Mouse (Mus musculus): ENCODE results near the gene Zfhx3. TPM values are rescaled to one million over a fixed set of nuclear protein-coding genes. Genes with fewer than 3 reads are reported as not detected.

The Zfhx3 gene
- total and polyA plus RNA-seq, 3 experiments: 0.23 to 2.5 TPM; not detected in 1

GRCm38 (mm10) chr8:107972198-107972597, 29.8 kb downstream of the Zfhx3 start:
- Histone ChIP-seq H3K36me3 (ENCODE audit: control insufficient read depth in 1 of 2, insufficient read depth in 2 of 2, low read length in 2 of 2) (no peaks in the 10 kb centered on the region), H3K4me3 (ENCODE audit: control insufficient read depth in 1 of 2, insufficient read depth in 1 of 2, low read depth in 2 of 2, low read length in 2 of 2) (no peak overlapping the region), H3K4me1 (ENCODE audit: control insufficient read depth in 1 of 2, insufficient read depth in 2 of 2, low read length in 2 of 2) (no peaks in the 10 kb centered on the region), H3K27me3 (ENCODE audit: control insufficient read depth in 1 of 2, insufficient read depth in 2 of 2, low read length in 2 of 2) (no peaks in the 10 kb centered on the region), H3K27ac (ENCODE audit: control insufficient read depth, low read depth, low read length) (no peak overlapping the region), H3K9me3 (replicated peaks; ENCODE audit: insufficient read depth, low read length) (no peaks in the 10 kb centered on the region), H3K9ac (ENCODE audit: control insufficient read depth, low read depth, low read length, poor library complexity, severe bottlenecking) (no peak overlapping the region), H3K79me2 (ENCODE audit: control insufficient read depth, insufficient read depth, low read length, poor library complexity) (no peaks in the 10 kb centered on the region)
- TF ChIP-seq ETS1 (IDR thresholded peaks at IDR 0.05; ENCODE audit: low read depth, low read length) (no peak), JUND (IDR thresholded peaks at IDR 0.05; ENCODE audit: low read depth, low read length) (no peak), ELF1 (IDR thresholded peaks at IDR 0.05; ENCODE audit: low read depth, low read length) (no peak), ZMIZ1 (IDR thresholded peaks at IDR 0.05; ENCODE audit: low read depth, low read length) (no peak), USF1 (IDR thresholded peaks at IDR 0.05; ENCODE audit: low read depth, low read length) (no peak), SIN3A (IDR thresholded peaks at IDR 0.05; ENCODE audit: low read length) (no peak), MEF2A (IDR thresholded peaks at IDR 0.05; ENCODE audit: extremely low read depth, insufficient replicate concordance, low read depth, low read length, poor library complexity, severe bottlenecking) (no peak), GABPA (IDR thresholded peaks at IDR 0.05; ENCODE audit: low read depth, low read length) (no peak), NRF1 (IDR thresholded peaks at IDR 0.05; ENCODE audit: insufficient read depth, low read depth, low read length, poor library complexity, severe bottlenecking) (no peak), ZKSCAN1 (IDR thresholded peaks at IDR 0.05; ENCODE audit: low read depth, low read length) (no peak), CTCF (IDR thresholded peaks at IDR 0.05 in 2 of 3, conservative IDR thresholded peaks at IDR 0.05 in 1 of 3; ENCODE audit: control insufficient read depth in 1 of 3, insufficient read depth in 1 of 3, low read depth in 2 of 3, low read length in 3 of 3, poor library complexity in 1 of 3, severe bottlenecking in 1 of 3) (no peak), MYB (IDR thresholded peaks at IDR 0.05; ENCODE audit: low read depth, low read length) (no peak), NELFE (IDR thresholded peaks at IDR 0.05; ENCODE audit: low read depth, low read length) (no peak), MYC (IDR thresholded peaks at IDR 0.05; ENCODE audit: low read depth, low read length) (no peak), POLR2A (IDR thresholded peaks at IDR 0.05; ENCODE audit: control insufficient read depth in 1 of 2, insufficient read depth in 1 of 2, low read depth in 1 of 2, low read length in 2 of 2, poor library complexity in 1 of 2) (no peak), POLR2AphosphoS2 (IDR thresholded peaks at IDR 0.05; ENCODE audit: low read length) (no peak), CHD1 (IDR thresholded peaks at IDR 0.05; ENCODE audit: low read depth, low read length) (no peak)
- DNase-seq (ENCODE audit: low read depth, low spot score): no peak

GRCm38 (mm10) chr8:107974451-107974850, 32.0 kb downstream of the Zfhx3 start:
- Histone ChIP-seq H3K36me3 (ENCODE audit: control insufficient read depth in 1 of 2, insufficient read depth in 2 of 2, low read length in 2 of 2) (no peaks in the 10 kb centered on the region), H3K27ac (ENCODE audit: control insufficient read depth, low read depth, low read length) (no peak overlapping the region), H3K4me3 (ENCODE audit: control insufficient read depth in 1 of 2, insufficient read depth in 1 of 2, low read depth in 2 of 2, low read length in 2 of 2) (no peak overlapping the region), H3K9ac (ENCODE audit: control insufficient read depth, low read depth, low read length, poor library complexity, severe bottlenecking) (no peak overlapping the region), H3K9me3 (replicated peaks; ENCODE audit: insufficient read depth, low read length) (no peaks in the 10 kb centered on the region), H3K4me1 (ENCODE audit: control insufficient read depth in 1 of 2, insufficient read depth in 2 of 2, low read length in 2 of 2) (no peaks in the 10 kb centered on the region), H3K79me2 (ENCODE audit: control insufficient read depth, insufficient read depth, low read length, poor library complexity) (no peaks in the 10 kb centered on the region), H3K27me3 (ENCODE audit: control insufficient read depth in 1 of 2, insufficient read depth in 2 of 2, low read length in 2 of 2) (no peaks in the 10 kb centered on the region)
- TF ChIP-seq RAD21 (IDR thresholded peaks at IDR 0.05; ENCODE audit: low read depth, low read length): no peak
- TF ChIP-seq EP300 (IDR thresholded peaks at IDR 0.05; ENCODE audit: low read depth in 1 of 2, low read length in 2 of 2): no peak
- TF ChIP-seq TCF12 (IDR thresholded peaks at IDR 0.05; ENCODE audit: low read depth, low read length): no peak
- TF ChIP-seq MXI1 (IDR thresholded peaks at IDR 0.05; ENCODE audit: low read depth, low read length): no peak
- no peak for TF ChIP-seq HCFC1 (IDR thresholded peaks at IDR 0.05; ENCODE audit: low read depth, low read length)
- TF ChIP-seq SMC3 (IDR thresholded peaks at IDR 0.05; ENCODE audit: low read depth, low read length): no peak
- no peak for TF ChIP-seq USF2 (IDR thresholded peaks at IDR 0.05; ENCODE audit: borderline replicate concordance in 1 of 2, insufficient read depth in 1 of 2, low read depth in 1 of 2, low read length in 2 of 2)
- no peak for TF ChIP-seq POLR2AphosphoS5 (IDR thresholded peaks at IDR 0.05; ENCODE audit: borderline replicate concordance, low read depth, low read length)
- no peak for TF ChIP-seq RCOR1 (IDR thresholded peaks at IDR 0.05; ENCODE audit: low read depth, low read length)
- no peak for DNase-seq (ENCODE audit: low read depth, low spot score)

Data from MEL (cell line).